Mouse (Mus musculus) liver, adult (tissue): ENCODE measurements at regions not wholly inside any gene's neighbourhood (a gene's known extent, or its start where the extent isn't known, plus 50 kb on each side); places are given as distances from the start of the nearest gene placed in this dataset.

Experiments
- GATA4 ChIP-seq: IDR thresholded peaks from 2 replicates; pipeline ENCODE4 v1.6.1; 2014; ENCODE audit warnings: mild to moderate bottlenecking, low read length; ENCODE audit not compliant: insufficient replicate concordance

- no peak for TF ChIP-seq GATA4
These were observed 287.0 kb downstream of the 3100002H09Rik start for GRCm38 (mm10) chr4:124323589-124323988.

GRCm38 (mm10) chr4:124321221-124321620, 289.4 kb downstream of the 3100002H09Rik start:
- no peak for TF ChIP-seq GATA4

GRCm38 (mm10) chr4:124317042-124317441, 293.6 kb downstream of the 3100002H09Rik start:
- no peak for TF ChIP-seq GATA4

DNA sequence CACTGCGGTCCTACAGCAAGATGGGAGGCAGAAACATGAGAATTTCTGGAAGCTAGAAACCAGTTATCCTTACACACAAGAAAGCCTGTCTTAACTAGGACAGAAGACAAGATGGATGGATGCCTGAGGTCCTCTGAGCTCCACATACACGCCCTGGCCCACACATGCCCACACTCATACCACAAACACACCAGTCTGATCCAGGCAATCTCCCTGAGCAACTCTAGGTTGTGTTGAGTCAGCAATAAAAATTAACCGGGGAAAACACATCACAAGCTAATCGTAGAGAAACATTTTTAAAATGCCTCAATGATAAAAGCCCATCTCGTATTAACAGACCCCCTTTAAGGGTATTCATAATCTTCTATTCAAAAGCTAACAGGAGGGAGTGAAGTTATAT, 298.9 kb downstream of the 3100002H09Rik start:
- no peak for TF ChIP-seq GATA4

DNA sequence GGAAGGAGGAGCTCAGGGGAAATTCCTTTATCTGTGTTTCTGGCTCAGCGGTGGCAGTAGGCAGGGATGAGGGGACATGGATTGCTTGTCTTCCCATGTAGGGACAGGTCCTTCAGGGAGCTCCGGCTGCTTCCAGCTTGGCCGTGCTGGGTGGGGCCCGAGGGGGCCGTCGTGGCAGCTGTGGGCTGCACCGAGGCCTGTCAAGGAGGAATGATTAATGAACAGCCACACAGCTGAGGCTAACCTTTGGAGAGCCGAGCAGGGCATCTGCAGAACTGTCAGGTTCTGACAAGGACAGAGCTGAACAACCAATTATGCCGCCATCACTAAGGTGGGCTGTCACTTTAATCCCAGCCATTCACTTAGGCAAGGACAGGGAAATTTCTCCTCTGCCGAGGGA, 300.0 kb downstream of the 3100002H09Rik start:
- no peak for TF ChIP-seq GATA4

GRCm38 (mm10) chr4:124305871-124306555, 304.6 kb downstream of the 3100002H09Rik start:
- no peak for TF ChIP-seq GATA4

- TF ChIP-seq GATA4 = no peak
These were observed 307.7 kb downstream of the 3100002H09Rik start for GRCm38 (mm10) chr4:124302950-124303349.

DNA sequence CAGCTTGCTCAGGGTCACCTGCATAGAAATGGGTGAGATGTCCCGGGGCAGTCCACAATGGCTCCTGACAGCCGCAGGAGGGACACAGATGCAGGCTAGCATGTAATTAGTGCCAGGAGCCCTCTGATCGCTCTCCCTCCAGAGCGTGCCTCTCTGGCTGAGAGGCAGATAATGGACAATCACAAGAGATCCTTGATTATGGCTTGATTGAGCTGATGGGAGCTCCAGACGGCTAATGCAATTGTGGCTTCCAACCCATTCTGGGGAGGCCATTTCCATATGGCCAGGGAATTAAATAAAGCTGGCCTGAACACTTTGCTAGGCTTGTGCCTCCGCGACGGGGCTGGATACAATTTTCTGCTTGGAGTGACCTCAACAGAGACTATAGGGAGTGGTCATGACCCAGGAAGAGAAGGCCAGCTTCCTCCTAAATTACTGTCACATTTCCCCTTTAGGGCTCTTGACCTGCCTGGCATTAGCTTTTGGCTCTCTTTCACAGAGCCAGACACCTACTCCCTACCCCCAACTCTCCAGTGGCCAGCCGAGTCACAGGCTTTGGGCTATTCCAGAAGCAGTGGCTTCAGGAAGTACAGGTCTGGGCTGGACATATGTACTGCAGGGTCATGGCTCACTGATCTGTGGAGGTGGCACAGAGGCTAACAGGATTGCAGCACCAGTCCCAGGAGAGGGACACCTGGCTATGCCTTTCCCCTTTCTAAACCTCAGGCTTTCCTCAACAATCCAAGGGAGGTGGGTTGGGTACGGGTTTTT, 311.8 kb downstream of the 3100002H09Rik start:
- no peak for TF ChIP-seq GATA4

GRCm38 (mm10) chr4:124292254-124292653, 318.3 kb downstream of the 3100002H09Rik start:
- no peak for TF ChIP-seq GATA4

DNA sequence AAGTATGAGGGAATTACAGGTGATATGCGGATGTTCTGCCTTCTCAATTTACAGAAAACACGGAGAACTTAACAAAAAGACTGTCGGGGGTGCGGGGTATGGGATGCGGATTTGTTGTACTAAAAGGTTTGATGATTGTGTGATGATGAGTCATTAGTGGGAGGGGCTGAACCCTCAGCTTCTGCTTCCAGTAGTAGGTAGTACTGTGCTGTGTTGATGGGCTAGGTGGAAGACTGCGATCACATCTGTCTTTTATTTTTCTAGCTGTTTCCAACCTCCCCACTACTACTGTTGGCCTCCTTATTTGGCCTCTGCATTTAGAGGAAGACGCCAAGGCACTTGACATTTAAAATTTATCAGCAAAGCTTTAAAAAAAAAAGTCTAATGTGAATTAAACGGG, 318.8 kb downstream of the 3100002H09Rik start:
- no peak for TF ChIP-seq GATA4

- TF ChIP-seq GATA4 = no peak
These were observed 323.1 kb downstream of the 3100002H09Rik start for GRCm38 (mm10) chr4:124287471-124287870.

- no peak for TF ChIP-seq GATA4
These were observed 331.9 kb downstream of the 3100002H09Rik start for GRCm38 (mm10) chr4:124278681-124279080.

GRCm38 (mm10) chr4:124277456-124278181, 333.0 kb downstream of the 3100002H09Rik start:
- no peak for TF ChIP-seq GATA4

GRCm38 (mm10) chr4:124276741-124277455, 333.7 kb downstream of the 3100002H09Rik start:
- no peak for TF ChIP-seq GATA4

GRCm38 (mm10) chr4:124272002-124272401, 338.6 kb downstream of the 3100002H09Rik start:
- no peak for TF ChIP-seq GATA4
